Mouse (Mus musculus) induced T-regulatory cell, adult 2 months (primary cell): ENCODE results near the gene Ms4a10.

Experiments used
- DNase-seq: peaks from one replicate; pipeline ENCODE4 v3.0.0-alpha.2; 2012; ENCODE audit warnings: low read depth

Ms4a10 gene

DNA sequence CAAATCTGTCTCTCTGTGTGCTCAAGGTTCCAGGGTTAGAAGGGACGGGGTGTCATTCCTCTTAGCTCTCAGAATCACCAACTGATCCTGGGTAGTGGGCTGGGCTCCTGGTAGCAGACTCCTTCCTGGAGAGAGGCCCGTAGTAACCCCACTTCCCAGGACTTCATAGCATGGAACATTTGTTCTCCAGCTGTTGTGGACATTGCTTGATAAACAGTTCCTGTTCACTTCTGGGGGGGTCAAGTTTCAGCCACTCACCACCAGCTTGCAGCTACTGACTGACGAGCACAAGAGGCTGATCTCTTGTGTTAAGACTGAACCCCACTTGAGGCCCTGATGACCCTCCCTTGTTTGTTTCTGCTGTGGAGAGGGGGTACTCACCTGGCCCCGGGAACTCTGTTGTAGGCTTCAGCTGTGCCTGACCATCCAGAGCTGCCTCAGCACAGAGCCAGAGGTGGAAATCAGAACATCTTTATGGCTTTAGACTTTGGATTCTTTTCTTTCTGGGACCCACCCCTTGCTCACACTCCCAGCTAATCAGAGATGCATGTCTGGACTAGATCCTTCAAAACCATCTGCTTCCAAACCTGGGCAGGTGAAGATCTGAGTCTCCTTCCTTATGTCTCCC, at the start of gene Ms4a10:
Gene Ms4a10, minus strand, starts transcription at position 433 of the 628 bp plus-strand sequence.
- DNase-seq: no peak

- DNase-seq: no peak
Measured at GRCm38 (mm10) chr19:11022382-11022781, 47.9 kb upstream of the Ms4a10 start.

DNA sequence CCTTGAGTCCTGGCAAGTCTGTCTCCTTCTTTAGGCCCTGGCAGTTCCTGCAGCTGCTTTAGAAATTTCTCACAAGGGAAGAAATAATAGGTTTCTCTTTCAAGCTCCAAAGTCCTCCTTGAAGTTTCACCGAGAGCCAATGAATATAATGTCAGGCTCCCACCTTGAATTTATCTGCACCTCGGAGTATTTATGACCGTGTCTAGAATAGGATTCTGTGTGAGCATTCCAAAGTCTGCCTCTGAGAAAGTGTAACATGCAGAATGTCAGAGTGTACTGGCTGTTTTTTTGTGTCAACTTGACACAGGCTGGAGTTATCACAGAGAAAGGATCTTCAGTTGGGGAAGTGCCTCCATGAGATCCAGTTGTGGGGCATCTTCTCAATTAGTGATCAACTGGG, 43.4 kb upstream of the Ms4a10 start, which contains the start of gene Ms4a18:
Gene Ms4a18, minus strand, starts transcription at position 141 of the 400 bp plus-strand sequence.
- DNase-seq: no peak

DNA sequence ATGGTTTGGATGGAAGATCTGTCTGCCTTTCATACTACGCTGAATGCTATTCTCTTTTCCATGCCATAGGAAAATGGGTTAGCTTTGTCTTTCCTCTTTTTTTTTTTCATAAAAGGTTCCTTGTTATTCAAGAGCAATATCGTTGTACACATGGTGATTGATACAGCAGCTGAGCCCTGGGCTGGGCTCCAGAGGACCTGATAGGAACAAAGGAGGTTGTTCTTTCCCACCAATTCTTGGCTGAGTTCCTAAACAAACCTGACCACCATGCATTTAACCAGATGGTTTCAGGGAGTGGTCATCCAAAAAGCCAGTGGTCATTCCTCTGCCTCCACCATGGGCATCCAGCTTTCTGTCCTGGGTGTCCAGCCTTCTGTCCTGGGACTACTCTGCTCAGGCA, 42.8 kb upstream of the Ms4a10 start:
- DNase-seq: no peak

DNA sequence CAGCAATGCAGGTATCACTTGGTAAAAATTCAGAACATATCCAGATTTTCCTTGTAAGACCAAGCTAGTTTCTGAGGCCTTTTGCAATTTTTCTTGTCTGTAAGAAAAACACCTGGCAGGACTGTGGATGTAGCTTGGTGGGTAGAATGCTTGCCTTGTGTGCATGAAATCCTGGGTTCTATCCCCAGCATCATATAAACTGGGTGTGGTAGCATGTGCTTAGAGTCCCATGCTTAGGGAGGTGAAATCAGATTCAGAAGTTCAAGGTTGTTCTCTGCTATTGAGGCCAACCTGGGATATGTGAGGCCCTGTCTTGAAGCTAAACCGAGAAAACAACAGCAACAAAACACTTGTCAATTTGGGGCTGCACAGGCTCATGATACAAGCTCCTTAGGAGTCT, 41.5 kb upstream of the Ms4a10 start:
- DNase-seq: no peak

GRCm38 (mm10) chr19:11015468-11015867, 41.0 kb upstream of the Ms4a10 start:
- no peak for DNase-seq

DNA sequence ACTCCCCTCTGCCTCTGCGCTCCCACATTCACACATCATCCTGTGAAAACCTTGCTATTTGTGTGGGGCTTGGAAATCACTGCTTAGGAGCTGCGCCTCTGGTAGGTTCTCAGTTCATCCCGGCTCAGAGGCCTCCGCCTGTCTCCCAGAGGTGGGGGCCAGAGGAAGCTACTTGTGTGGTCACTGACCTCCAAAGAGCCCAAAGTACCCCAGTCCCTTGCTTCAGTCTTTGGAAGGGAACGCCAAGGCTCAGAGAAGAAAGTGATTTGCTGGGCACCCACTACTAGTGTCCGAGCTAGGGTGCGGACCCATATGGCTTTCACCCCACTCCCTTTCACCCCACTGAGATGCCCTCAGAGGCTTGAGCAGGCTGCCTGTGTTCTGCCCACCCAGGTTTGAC, 18.7 kb upstream of the Ms4a10 start, which contains the start of gene Ms4a15:
Gene Ms4a15, minus strand, starts transcription at position 101 of the 400 bp plus-strand sequence.
- DNase-seq: no peak

DNA sequence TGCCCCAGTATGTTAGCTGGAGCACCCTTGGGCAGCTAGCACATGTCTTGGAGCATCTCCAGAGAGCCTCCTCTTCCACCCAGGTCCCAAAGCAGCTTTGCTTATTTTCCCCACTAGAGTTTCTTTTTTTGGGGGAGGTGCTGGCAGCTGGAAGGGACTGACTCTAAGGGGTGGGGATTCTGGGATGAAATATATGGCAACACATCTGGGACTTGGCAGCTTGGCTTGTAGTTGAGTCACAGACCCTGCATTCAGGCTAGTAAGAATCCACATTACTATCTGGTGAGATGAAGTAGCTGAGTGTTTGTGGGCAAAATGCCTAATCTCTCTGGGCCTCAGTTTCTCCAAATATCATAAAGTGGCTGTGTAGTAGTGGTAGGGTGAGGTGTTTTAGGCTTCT, 17.4 kb upstream of the Ms4a10 start:
- DNase-seq: no peak

- DNase-seq: no peak
Measured at GRCm38 (mm10) chr19:10990751-10991150, 16.3 kb upstream of the Ms4a10 start.

DNA sequence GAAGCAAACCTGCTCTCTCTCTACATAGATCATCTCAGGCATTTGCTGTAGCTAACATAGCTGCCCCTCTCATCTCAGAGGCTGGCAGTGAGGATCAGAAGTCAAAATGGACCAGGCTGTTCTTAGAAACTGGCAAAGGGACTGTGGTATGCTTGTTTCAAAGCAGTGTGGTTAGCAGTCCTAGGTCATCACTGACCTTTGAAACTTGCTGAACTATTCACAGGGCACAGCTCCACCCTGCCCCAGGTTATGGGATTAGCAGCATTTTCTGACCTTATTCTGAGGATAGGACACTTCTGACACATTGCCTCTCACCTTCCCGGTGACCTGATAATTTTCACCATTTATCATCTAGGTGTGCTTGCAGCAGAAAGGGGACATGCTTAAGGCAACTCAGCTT, 14.1 kb upstream of the Ms4a10 start:
- DNase-seq: no peak

GRCm38 (mm10) chr19:10985889-10986288, 11.4 kb upstream of the Ms4a10 start:
- DNase-seq: no peak

DNA sequence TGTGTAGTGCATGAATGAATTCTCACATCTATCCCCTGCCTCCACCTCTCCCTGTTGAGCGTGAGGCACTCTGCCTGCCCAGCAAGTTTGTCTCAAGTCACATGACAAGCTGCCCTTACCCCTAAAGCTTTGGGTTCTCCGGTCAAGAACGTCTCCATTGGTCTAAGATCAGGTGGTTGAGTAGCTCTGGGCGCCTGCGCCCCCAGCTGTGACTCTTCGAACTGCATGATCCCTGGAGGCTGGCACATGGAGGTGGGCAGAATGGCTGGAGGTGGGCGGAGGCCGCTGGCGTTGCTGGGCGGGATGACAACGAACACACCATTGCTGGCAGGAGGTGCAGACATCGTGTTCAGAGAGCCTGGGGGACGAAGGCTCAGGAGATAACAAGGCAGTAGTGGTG, 10.1 kb upstream of the Ms4a10 start:
- DNase-seq: no peak

- peak; percentile 35 for DNase-seq
Measured at GRCm38 (mm10) chr19:10983146-10983545, 8.7 kb upstream of the Ms4a10 start.

GRCm38 (mm10) chr19:10980210-10980609, 5.7 kb upstream of the Ms4a10 start:
- no peak for DNase-seq

DNA sequence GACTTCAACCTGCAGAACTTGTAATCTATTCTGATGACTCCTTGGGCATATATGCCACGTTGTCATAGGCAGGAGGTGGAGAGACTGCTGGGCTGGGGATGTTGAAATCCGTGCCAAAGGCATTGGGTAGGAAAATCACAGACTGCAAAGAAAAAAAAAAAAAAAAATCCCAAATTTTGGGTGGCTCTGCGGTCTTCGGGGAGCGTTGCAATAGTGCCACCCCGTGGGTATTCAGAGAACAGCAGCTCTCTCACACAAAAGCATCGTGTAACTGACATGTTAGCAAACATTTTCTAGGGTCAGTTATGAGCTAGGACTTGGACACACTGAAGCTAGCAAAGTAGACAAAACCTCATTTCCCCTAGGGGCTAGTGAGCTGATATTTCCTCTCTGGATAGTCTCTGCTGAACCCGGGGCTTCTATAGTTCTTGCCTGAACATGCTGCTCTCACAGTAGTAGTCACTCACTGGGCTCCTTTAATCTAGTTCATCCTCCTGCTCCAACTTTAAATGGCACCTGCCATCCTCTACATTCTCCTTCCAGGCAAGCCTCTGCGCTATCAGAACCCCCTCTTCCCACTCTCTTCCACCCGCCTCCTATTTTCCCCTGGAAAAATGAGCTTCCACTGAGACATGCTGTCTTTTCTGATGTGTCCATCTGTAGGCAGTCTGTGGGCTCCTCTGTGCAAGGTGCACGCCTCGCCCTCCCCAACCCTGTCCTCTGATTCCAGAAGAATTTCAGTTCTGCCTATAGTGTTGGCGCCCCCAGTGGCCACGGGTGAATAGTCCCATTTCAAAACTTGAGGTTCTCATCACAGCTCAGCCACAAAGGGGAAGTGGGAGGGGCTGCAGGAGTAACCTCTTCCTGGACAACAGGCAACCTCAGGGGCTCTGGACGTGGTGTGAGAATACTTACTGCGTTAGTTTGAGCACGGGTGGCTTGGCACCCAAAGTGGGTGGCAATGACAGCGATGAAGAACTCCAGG, 5.0 kb upstream of the Ms4a10 start:
- peak; percentile 97 for DNase-seq

DNA sequence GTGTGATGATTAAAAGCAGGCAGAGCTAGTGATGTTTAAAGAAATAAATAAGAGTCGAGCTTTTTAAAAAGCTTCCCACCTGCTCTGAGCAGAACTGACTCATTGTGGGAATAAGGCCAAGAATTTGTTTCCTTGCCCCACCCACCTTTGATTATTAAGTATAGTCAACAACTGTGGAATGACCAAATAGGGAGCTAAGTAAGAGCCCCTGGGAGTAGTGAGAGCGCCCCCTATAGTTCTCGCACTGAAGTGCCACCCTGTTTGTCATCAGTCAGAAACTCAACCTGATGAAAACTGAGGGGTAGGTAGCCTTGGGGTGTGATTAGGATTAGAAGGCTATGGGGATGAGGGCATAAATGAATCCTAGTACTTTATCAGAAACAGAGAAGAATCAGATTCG, 1.8 kb upstream of the Ms4a10 start:
- DNase-seq: peak; percentile 64

GRCm38 (mm10) chr19:10975187-10975586, 717 bp upstream of the Ms4a10 start:
- peak; percentile 14 for DNase-seq

- DNase-seq: no peak
Measured at GRCm38 (mm10) chr19:10973187-10973586, 1.3 kb downstream of the Ms4a10 start.

- no peak for DNase-seq
Measured at GRCm38 (mm10) chr19:10972660-10973059, 1.8 kb downstream of the Ms4a10 start.

DNA sequence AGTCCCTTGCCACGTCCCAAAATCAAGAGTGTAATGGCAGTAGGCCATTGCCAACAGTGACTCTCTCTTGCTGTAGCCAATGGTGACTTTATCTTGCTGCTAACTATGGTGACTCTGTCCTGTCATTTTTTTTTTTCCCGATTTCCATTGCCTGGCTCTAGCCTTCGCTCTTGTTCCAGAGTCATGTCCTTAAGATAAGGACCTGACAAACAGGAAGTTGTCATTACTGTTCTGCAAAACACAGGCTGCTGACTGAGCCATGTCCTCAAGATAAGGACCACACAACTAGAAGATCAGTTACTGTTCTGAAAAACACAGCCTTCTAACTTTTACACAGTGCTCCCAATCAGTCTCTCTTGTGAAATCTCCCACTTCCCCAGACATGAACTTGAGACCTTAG, 4.0 kb downstream of the Ms4a10 start:
- no peak for DNase-seq

GRCm38 (mm10) chr19:10968578-10968977, 5.9 kb downstream of the Ms4a10 start:
- no peak for DNase-seq

DNA sequence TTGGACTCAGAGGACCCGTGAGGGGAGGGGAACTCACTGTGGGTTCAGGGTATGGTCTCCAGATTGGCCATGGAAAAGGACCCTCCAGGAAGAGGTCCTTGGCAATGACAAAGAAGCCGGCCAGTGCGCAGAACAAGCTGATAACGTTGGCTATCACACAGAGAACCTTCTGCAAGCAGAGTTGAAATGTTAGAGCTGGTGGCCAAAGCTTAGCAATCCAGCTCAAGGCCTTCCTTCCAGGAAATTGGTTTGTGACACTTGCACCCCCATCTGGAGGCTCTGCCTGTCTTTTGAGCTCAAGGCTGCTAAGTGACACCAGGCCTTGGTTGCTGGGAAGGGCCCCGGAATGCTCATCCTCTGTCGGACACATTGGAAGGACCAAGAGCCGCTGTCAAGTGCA, 8.7 kb downstream of the Ms4a10 start:
- DNase-seq: no peak

DNA sequence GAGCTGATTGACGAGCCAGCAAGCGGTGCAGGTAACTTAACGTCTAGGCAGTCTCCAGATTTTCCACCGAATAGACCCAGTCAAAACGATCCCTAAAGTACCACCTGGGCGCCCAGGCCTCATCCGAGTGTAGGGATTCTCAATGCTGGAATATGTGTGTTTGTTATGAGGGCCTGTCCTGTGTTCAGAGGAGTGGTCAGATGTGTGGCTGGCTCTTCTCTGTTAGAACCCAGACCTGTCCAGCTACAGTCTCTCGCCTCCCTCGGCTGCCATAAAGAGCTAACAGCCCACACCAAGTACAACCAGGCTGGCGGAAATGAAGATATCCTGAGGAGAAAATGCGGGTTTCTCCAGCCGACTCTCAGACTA, 14.5 kb downstream of the Ms4a10 start:
- no peak for DNase-seq
